Mouse (Mus musculus) limb, embryonic 13.5 days (tissue): ENCODE results near the gene Limk2. TPM values are rescaled to one million over a fixed set of nuclear protein-coding genes. Genes with fewer than 3 reads are reported as not detected.
A peak's percentile ranks its signal among the peaks of the same experiment; 100 is the strongest.

ENCODE experiments used
- ATAC-seq: fragments of 200-750 bp; cut with Nextera tagmentation; 2 replicates; pipeline ENCODE4 v1.8.0; 2017; ENCODE audit warnings: low read depth, moderate number of reproducible peaks, moderate TSS enrichment; ENCODE audit not compliant: low FRiP score
- H3K27ac ChIP-seq: fragments of 300-500 bp; sonication (generic); 2 replicates; pipeline ENCODE4 v1.5.1; 2015; ENCODE audit warnings: inconsistent platforms, mild to moderate bottlenecking, moderate library complexity
- H3K27me3 ChIP-seq: fragments of 300-500 bp; sonication (generic); 2 replicates; pipeline ENCODE4 v1.6.1; 2015; ENCODE audit warnings: mild to moderate bottlenecking, inconsistent platforms
- H3K36me3 ChIP-seq: fragments of 300-500 bp; sonication (generic); 2 replicates; pipeline ENCODE4 v1.6.1; 2015; ENCODE audit warnings: inconsistent platforms, mild to moderate bottlenecking, moderate library complexity
- H3K4me1 ChIP-seq: fragments of 300-500 bp; sonication (generic); 2 replicates; pipeline ENCODE4 v1.6.1; 2015; ENCODE audit warnings: inconsistent platforms
- H3K4me2 ChIP-seq: fragments of 300-500 bp; sonication (generic); replicated peaks from 2 replicates; pipeline ENCODE4 v1.6.1; 2015; ENCODE audit warnings: inconsistent platforms, mild to moderate bottlenecking, moderate library complexity
- H3K4me3 ChIP-seq: fragments of 300-500 bp; sonication (generic); 2 replicates; pipeline ENCODE4 v1.5.1; 2015; ENCODE audit warnings: moderate library complexity, mild to moderate bottlenecking, inconsistent platforms
- H3K9ac ChIP-seq: fragments of 300-500 bp; sonication (generic); 2 replicates; pipeline ENCODE4 v1.6.1; 2015; ENCODE audit warnings: mild to moderate bottlenecking, inconsistent platforms
- H3K9me3 ChIP-seq: fragments of 300-500 bp; sonication (generic); 2 replicates; pipeline ENCODE4 v1.6.1; 2016; ENCODE audit warnings: inconsistent platforms
- WGBS: fragments of 180-500 bp; shearing (Covaris S2); methylation state at CpG from one replicate; pipeline ENCODE4 v1.1.7; 2015; 5-methylcytosine and 5-hydroxymethylcytosine counted together
- polyA plus RNA-seq: library from polyadenylated mRNA; unstranded; fragments of >200 nt; fragmentation: Nextera tagmentation; extraction: Ambion mirVana; gene quantifications from 2 replicates; pipeline ENCODE4 v1.2.1, GENCODE M21; 2015

Gene Limk2
- polyA plus RNA-seq, 1 experiment from 2014 or later: 61.2 TPM

DNA sequence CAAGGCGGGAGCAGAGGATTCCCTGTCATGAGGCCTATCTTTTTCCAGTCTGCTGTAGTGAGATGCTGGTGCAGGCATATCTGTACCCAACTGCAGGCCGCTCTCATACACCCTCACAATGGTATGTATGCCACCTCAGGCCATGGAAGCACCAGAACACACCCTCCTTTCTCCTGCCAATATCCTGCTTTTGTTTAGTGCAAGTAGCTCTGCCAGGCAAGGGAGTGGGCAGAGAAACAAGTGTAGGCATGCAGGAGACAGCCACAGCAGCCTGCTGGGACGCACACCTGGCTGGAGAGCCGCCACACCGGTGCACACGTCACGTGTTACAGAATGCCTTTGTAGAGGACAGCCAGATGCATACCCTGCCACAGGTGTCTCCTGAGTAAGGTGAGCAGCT, 42.6 kb downstream of the Limk2 start:
- WGBS: 78% methylated on average over 7 of the region's 7 CpGs
- no peak for ATAC-seq
- H3K9ac ChIP-seq: no peak overlapping the region
- peaks cover 21% of the 10 kb centered on the region for H3K4me1 ChIP-seq
- H3K36me3 ChIP-seq: peaks cover 6% of the 10 kb centered on the region
- H3K4me2 ChIP-seq: no peak overlapping the region
- peaks cover 8% of the 10 kb centered on the region for H3K9me3 ChIP-seq
- H3K27me3 ChIP-seq: no peaks in the 10 kb centered on the region
- no peak overlapping the region for H3K27ac ChIP-seq
- no peak overlapping the region for H3K4me3 ChIP-seq

DNA sequence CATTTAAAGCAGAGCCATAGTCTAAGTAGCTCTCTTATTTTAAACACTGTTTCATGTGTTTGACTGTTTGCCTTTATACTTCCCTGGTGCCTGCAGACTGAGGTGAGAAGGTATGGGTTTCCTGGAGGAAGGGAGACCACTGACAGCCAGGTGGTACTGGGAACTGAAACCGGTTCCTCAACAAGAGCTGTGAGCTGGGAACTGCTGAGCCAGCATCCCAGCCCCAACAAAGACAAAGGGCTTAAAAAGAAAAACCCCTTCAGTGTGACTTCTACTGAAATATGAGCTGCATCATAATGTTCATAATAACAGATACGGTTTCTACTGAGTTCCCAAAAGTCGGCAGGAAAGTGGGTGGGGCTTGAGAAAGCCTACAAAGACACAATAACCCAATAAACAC, 46.1 kb downstream of the Limk2 start:
- no peak overlapping the region for H3K27ac ChIP-seq
- WGBS: 61% methylated on average over 3 of the region's 3 CpGs
- H3K27me3 ChIP-seq: no peaks in the 10 kb centered on the region
- no peak for ATAC-seq
- no peak overlapping the region for H3K4me3 ChIP-seq
- H3K9ac ChIP-seq: no peak overlapping the region
- 0 out of 2 replicates have a peak, but pooled peaks cover 4% of the 10 kb centered on the region for H3K4me1 ChIP-seq
- H3K4me2 ChIP-seq: no peak overlapping the region
- H3K36me3 ChIP-seq: peaks cover 30% of the 10 kb centered on the region
- H3K9me3 ChIP-seq: peaks cover 8% of the 10 kb centered on the region

DNA sequence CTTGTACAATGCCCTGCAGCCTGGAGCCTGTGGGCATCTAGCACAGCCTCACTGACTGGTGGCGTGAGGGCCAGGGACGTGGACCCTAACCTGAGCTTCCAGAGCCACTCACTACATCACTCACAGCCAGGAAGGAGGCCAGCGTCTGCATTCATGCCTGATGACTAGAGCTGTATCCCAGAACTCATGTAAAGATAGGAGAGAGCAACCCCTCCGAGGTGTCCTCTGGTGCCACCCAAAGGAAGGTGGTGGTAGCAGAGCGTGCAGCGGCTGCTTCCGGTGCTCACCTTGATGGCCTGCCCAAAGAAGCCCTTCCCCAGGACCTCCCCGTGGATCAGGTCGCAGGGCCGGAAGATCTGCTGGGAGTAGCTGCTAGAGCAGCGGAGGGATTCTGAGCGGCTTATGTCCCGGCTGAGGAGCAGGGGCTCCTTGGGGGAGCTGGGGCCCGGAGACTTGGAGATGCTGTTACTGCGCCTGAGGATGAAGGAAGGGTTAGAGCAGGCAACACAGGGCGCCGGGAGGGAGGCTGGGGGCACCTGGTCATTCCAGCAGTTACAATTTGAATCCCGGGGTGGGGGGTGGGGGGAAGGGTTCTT, 55.9 kb downstream of the Limk2 start:
- no peak for ATAC-seq
- no peak overlapping the region for H3K27ac ChIP-seq
- no peak overlapping the region for H3K4me3 ChIP-seq
- H3K4me2 ChIP-seq: no peak overlapping the region
- H3K9me3 ChIP-seq: no peaks in the 10 kb centered on the region
- peaks cover 77% of the 10 kb centered on the region for H3K36me3 ChIP-seq
- peaks cover 14% of the 10 kb centered on the region for H3K4me1 ChIP-seq
- 60% methylated on average over 18 of the region's 18 CpGs for WGBS
- H3K9ac ChIP-seq: no peak overlapping the region
- H3K27me3 ChIP-seq: no peaks in the 10 kb centered on the region

DNA sequence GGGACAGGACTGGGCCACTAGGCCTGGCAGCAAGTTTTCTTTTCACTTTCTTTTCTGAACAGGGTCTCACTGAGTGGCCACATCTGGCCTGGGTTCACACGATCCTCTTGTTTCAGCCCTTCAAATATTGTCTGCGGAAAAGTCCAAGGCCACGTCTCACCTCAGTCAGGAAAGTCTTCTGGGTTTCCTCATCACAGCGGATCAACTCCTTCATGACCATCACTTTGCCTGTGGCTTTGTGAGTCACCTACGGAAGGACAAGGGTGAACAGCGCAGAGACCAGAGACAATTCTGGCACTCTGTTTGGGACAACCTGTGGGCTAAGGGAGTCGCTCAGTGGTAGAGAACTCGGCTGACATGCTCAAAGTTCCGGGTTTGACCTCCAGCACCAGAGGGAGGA, 56.9 kb downstream of the Limk2 start:
- H3K4me3 ChIP-seq: no peak overlapping the region
- no peaks in the 10 kb centered on the region for H3K27me3 ChIP-seq
- no peak for ATAC-seq
- no peak overlapping the region for H3K27ac ChIP-seq
- H3K9ac ChIP-seq: no peak overlapping the region
- no peaks in the 10 kb centered on the region for H3K9me3 ChIP-seq
- peaks cover 18% of the 10 kb centered on the region for H3K4me1 ChIP-seq
- 86% methylated on average over 9 of the region's 9 CpGs for WGBS
- H3K4me2 ChIP-seq: no peak overlapping the region
- H3K36me3 ChIP-seq: peaks cover 72% of the 10 kb centered on the region

DNA sequence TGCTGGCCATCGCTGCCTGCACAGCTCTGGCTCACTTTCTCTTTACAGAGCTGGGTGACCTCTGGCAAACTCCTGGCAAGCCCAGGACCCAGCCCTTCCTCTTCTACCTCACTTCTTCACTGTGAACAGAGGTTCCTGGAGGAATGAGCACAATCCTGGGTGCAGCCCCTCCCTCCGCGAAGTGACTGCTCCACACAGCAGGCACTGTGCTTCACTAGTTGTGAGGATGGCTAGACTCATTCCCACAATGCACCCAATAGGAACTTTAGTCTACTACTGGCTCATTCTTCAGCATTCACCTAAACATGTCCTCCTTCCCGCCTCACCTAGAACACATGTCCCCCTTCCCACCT, 59.7 kb downstream of the Limk2 start:
- no peaks in the 10 kb centered on the region for H3K9me3 ChIP-seq
- peak overlapping the region; percentile 22; the same call in 1 of the 2 replicates for H3K27ac ChIP-seq
- peaks cover 18% of the 10 kb centered on the region for H3K4me1 ChIP-seq
- peaks cover 74% of the 10 kb centered on the region for H3K36me3 ChIP-seq
- no peak for ATAC-seq
- H3K9ac ChIP-seq: 0 out of 2 replicates have a peak overlapping the region, but pooled peaks have one; percentile 43
- no peak overlapping the region for H3K4me2 ChIP-seq
- no peaks in the 10 kb centered on the region for H3K27me3 ChIP-seq
- 84% methylated on average over 4 of the region's 4 CpGs for WGBS
- H3K4me3 ChIP-seq: no peak overlapping the region

DNA sequence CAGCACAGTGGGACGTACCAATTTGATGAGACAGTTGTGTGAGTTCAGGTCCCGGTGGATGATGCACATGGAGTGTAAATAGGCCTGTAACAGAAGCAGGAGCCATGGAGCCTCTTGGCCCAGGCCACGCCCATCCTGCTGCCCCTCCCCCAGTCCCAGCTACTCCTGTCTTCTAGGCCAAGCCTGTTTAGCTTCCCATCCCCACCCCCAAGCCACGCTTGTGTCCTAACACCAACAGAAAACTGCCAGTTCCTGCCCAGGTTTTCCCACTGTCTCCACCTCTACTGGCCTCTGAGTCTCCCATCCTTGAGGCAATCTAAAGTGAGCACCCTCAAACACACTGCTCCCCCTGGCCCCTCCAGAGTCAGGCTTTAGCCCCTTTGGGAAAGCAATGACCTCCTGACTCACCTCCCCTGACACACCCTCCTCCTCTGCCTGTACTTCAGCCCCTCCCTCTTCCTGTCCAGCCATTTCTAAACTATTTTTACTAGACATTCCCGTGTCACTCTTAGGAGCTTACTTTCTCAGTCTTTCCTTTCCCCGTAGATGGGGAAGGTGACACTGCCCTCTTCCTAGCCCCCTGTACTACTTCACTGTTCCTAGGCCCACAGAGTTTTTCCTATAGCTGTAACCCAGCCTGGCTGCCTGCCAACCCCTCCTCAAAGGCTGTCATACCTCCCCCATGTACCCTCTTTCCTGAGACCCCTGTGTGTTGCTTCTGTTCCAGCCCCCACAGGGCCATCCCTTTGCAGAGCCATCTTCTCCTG, 60.2 kb downstream of the Limk2 start:
- Histone ChIP-seq H3K4me3 (no peak overlapping the region), H3K27me3 (no peaks in the 10 kb centered on the region), H3K36me3 (peaks cover 74% of the 10 kb centered on the region), H3K4me1 (peaks cover 18% of the 10 kb centered on the region), H3K4me2 (no peak overlapping the region; the same call in 1 of the 2 replicates), H3K9me3 (no peaks in the 10 kb centered on the region), H3K27ac (peak overlapping the region; percentile 22; the same call in 1 of the 2 replicates), H3K9ac (0 out of 2 replicates have a peak overlapping the region, but pooled peaks have one; percentile 43)
- no peak; the same call in 1 of the 2 replicates for ATAC-seq
- 26% methylated on average over 6 of the region's 6 CpGs for WGBS

DNA sequence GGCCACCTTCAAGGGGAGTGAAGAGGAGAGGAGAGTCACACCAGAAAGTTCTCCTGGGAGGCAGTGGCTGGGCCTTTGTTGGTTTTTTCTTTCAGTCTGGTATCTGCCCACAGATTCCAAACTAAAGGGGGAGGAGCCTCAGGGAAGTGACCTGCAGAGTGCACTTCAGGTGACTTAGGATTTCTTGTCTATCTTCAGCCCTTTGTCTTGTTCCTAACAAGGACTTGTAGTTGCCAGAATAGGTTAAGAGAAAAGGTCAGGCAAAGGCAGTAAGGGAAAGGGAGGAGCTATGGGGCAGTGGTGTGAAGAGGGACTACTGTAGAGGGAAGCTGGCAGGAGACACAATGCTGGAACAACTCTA, 61.2 kb downstream of the Limk2 start:
- Histone ChIP-seq H3K9me3 (no peaks in the 10 kb centered on the region), H3K4me1 (peaks cover 18% of the 10 kb centered on the region), H3K9ac (no peak overlapping the region), H3K36me3 (peaks cover 74% of the 10 kb centered on the region), H3K27ac (no peak overlapping the region), H3K27me3 (no peaks in the 10 kb centered on the region), H3K4me3 (no peak overlapping the region), H3K4me2 (no peak overlapping the region)
- ATAC-seq: no peak

DNA sequence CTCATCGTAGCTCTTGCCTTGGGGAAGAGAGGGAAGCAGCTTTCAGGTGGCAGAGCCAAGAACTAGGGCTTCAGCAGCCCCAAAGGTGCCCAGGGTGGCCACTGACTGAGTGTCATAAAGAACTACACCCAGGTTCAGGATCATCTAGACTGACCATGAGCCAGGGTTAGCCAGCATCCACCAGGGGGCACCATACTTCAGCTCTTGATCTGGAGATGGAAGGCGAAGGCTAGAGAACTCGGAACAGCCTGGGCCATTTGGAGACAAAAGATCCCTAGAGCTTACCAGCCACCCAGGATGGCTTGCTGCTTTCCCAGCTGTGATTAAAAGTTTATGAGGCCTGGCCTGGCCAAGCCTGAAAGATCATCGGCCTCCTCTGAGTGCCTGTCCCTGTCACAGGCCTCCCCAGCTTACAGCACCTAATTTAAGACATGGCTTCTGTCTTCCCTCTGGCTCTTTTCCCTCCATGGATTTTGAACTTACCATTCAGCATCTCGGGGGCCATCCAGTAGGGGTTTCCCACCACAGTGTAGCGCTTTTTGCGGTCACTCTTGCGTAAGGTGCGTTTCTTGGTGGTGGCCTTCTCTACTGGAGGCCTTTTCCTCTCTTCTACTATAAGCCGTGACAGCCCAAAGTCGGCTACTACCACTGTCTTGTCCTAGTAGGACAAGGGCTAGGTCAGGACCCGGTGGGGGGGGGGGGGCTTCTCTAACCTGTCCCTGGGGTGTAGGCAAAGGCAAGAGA, 61.7 kb downstream of the Limk2 start:
- no peaks in the 10 kb centered on the region for H3K9me3 ChIP-seq
- peaks cover 73% of the 10 kb centered on the region for H3K36me3 ChIP-seq
- WGBS: 54% methylated on average over 12 of the region's 12 CpGs
- no peak overlapping the region for H3K4me3 ChIP-seq
- no peak overlapping the region for H3K27ac ChIP-seq
- H3K4me2 ChIP-seq: no peak overlapping the region
- peak; percentile 72; the same call in 1 of the 2 replicates for ATAC-seq
- peaks cover 18% of the 10 kb centered on the region for H3K4me1 ChIP-seq
- no peak overlapping the region for H3K9ac ChIP-seq
- no peaks in the 10 kb centered on the region for H3K27me3 ChIP-seq

DNA sequence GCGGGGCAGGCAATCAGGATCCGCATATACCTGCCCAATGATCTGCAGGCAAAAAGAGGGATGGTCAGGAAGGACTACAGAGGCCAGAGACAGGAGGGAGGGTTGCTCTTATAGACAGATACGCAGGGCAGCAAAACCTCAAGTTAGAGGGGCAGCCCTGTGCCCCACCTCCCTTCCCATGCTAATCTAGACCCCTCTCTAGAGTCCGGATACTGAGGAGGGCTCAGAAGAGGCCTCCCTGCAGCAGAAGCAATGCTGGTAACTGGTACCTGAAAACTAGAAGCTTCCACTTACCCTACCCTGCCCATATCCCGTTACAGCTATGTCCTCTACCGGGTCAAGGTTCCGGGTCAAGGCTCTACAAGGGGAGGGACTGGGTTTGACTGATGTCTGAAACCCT, 62.6 kb downstream of the Limk2 start:
- no peak overlapping the region for H3K9ac ChIP-seq
- H3K4me1 ChIP-seq: peaks cover 18% of the 10 kb centered on the region
- ATAC-seq: no peak
- no peaks in the 10 kb centered on the region for H3K9me3 ChIP-seq
- no peak overlapping the region for H3K4me3 ChIP-seq
- H3K36me3 ChIP-seq: peaks cover 71% of the 10 kb centered on the region
- H3K27me3 ChIP-seq: no peaks in the 10 kb centered on the region
- no peak overlapping the region for H3K4me2 ChIP-seq
- no peak overlapping the region for H3K27ac ChIP-seq
- WGBS: 95% methylated on average over 7 of the region's 7 CpGs

DNA sequence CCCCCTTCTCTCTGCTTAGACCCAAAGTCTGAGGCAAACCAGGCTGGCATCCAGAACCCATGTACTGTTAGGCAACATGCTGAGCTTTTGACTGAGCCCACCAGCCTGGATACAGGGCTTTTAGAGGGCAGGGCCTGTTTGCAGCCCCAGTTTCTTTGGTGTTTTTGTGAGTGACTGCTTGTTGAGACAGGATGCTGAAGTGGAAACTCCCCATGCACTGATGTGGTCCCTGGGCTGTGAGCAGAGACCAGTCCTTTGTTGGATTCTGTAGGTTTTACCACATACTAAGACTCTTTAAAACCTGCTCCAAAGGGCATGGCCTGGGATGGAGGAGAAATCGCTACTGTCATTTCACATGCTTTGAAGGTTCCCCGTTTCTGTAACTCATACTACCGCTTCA, 64.1 kb downstream of the Limk2 start:
- peaks cover 61% of the 10 kb centered on the region for H3K36me3 ChIP-seq
- no peak overlapping the region for H3K27ac ChIP-seq
- peaks cover 18% of the 10 kb centered on the region for H3K4me1 ChIP-seq
- ATAC-seq: no peak
- H3K9me3 ChIP-seq: no peaks in the 10 kb centered on the region
- WGBS: 83% methylated on average over 3 of the region's 3 CpGs
- no peak overlapping the region for H3K4me3 ChIP-seq
- H3K4me2 ChIP-seq: no peak overlapping the region
- H3K9ac ChIP-seq: no peak overlapping the region
- no peaks in the 10 kb centered on the region for H3K27me3 ChIP-seq

DNA sequence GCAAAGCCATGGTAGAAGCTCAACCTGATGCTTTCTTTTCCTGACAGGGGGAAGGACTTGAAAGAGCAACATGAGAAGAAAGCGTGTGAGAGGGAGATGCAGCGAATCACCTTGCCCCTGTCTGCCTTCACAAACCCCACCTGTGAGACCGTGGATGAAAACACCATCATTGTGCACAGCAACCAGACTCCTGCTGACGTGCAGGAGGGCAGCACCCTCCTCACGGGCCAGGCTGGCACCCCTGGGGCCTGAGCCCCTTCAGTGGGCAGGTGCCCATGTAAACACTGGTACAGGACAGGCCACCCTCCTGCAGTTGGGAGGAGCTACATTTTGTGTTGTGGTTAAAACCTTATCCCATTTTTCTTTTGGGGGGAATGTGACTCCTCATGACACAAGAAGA, 67.5 kb downstream of the Limk2 start:
- Histone ChIP-seq H3K27ac (no peak overlapping the region), H3K4me1 (peaks cover 9% of the 10 kb centered on the region), H3K36me3 (peaks cover 50% of the 10 kb centered on the region), H3K27me3 (no peaks in the 10 kb centered on the region), H3K4me2 (no peak overlapping the region), H3K9ac (no peak overlapping the region), H3K4me3 (no peak overlapping the region), H3K9me3 (no peaks in the 10 kb centered on the region)
- ATAC-seq: no peak
- WGBS: 78% methylated on average over 5 of the region's 5 CpGs

DNA sequence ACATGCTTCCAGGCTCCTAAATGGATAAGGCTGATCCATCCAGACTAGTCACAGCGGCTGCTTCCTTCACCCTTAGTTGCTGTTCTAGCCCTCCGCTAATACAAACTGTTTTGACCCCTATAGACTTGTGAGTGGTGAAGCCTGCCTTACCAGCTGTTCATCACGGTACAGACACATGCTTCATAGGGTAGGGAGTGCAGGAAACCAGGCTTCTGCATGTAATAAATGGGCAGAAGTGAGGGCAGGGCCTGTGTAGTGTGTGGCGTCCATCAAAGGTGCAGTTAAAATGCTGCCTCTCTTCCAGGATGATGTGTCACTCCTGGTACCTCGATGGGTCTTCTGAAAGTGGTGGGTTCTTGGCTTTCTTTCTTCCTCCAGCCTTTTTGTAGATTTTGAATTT, 71.0 kb downstream of the Limk2 start:
- ATAC-seq: no peak
- peaks cover 25% of the 10 kb centered on the region for H3K4me1 ChIP-seq
- peaks cover 23% of the 10 kb centered on the region for H3K36me3 ChIP-seq
- WGBS: 65% methylated on average over 5 of the region's 5 CpGs
- no peak overlapping the region for H3K9ac ChIP-seq
- no peak overlapping the region for H3K4me3 ChIP-seq
- no peaks in the 10 kb centered on the region for H3K27me3 ChIP-seq
- no peak overlapping the region for H3K4me2 ChIP-seq
- H3K9me3 ChIP-seq: no peaks in the 10 kb centered on the region
- H3K27ac ChIP-seq: 0 out of 2 replicates have a peak overlapping the region, but pooled peaks have one; percentile 2
